Mouse (Mus musculus): ENCODE results near the gene Imp3. TPM values are rescaled to one million over a fixed set of nuclear protein-coding genes. Genes with fewer than 3 reads are reported as not detected.
A peak's percentile ranks its signal among the peaks of the same experiment; 100 is the strongest.

The Imp3 gene
- polyA plus RNA-seq, 1 experiment from 2014 or later, result 73.7 TPM

GRCm38 (mm10) chr9:56923841-56924650 is 13.2 kb upstream of the Imp3 start:
- WGBS, result 70% methylated on average over 8 of the region's 8 CpGs
- no peak for ATAC-seq (ENCODE audit: low FRiP score)
- no peak overlapping the region for H3K27ac ChIP-seq (replicated peaks)
- H3K9ac ChIP-seq (replicated peaks), result no peak overlapping the region
- H3K4me3 ChIP-seq (replicated peaks), result peak overlapping the region; percentile 17; the same call in 1 of the 2 replicates
- peaks cover 49% of the 10 kb centered on the region for H3K4me1 ChIP-seq
- no peaks in the 10 kb centered on the region for H3K36me3 ChIP-seq
- H3K4me2 ChIP-seq, result peak overlapping the region; percentile 98
- H3K9me3 ChIP-seq (replicated peaks), result no peaks in the 10 kb centered on the region
- 0 out of 2 replicates have a peak, but pooled peaks cover 2% of the 10 kb centered on the region for H3K27me3 ChIP-seq (replicated peaks)

- Histone ChIP-seq H3K9ac (replicated peaks) (no peak overlapping the region), H3K27me3 (replicated peaks) (peaks cover 7% of the 10 kb centered on the region; the same call in 1 of the 2 replicates), H3K9me3 (replicated peaks) (no peaks in the 10 kb centered on the region), H3K36me3 (no peaks in the 10 kb centered on the region), H3K4me2 (peak overlapping the region; percentile 98), H3K4me3 (replicated peaks) (peak overlapping the region; percentile 17; the same call in 1 of the 2 replicates), H3K27ac (replicated peaks) (no peak overlapping the region), H3K4me1 (peaks cover 49% of the 10 kb centered on the region)
- ATAC-seq (ENCODE audit: low FRiP score), result peak; percentile 33; the same call in 1 of the 2 replicates
- WGBS, result 18% methylated on average over 7 of the region's 7 CpGs
These were observed 12.6 kb upstream of the Imp3 start for GRCm38 (mm10) chr9:56924651-56925027.

- H3K4me1 ChIP-seq, result peaks cover 49% of the 10 kb centered on the region
- peaks cover 7% of the 10 kb centered on the region; the same call in 1 of the 2 replicates for H3K27me3 ChIP-seq (replicated peaks)
- H3K36me3 ChIP-seq, result no peaks in the 10 kb centered on the region
- no peak overlapping the region for H3K27ac ChIP-seq (replicated peaks)
- no peak overlapping the region for H3K9ac ChIP-seq (replicated peaks)
- H3K9me3 ChIP-seq (replicated peaks), result no peaks in the 10 kb centered on the region
- ATAC-seq (ENCODE audit: low FRiP score), result no peak
- peak overlapping the region; percentile 98 for H3K4me2 ChIP-seq
- WGBS, result 84% methylated on average over 26 of the region's 26 CpGs
- H3K4me3 ChIP-seq (replicated peaks), result peak overlapping the region; percentile 17; the same call in 1 of the 2 replicates
These were observed 11.8 kb upstream of the Imp3 start for GRCm38 (mm10) chr9:56925291-56926024.

- Histone ChIP-seq H3K4me3 (replicated peaks) (no peak overlapping the region), H3K4me1 (peaks cover 49% of the 10 kb centered on the region), H3K9ac (replicated peaks) (no peak overlapping the region), H3K27me3 (replicated peaks) (peaks cover 7% of the 10 kb centered on the region; the same call in 1 of the 2 replicates), H3K36me3 (no peaks in the 10 kb centered on the region), H3K9me3 (replicated peaks) (no peaks in the 10 kb centered on the region), H3K27ac (replicated peaks) (no peak overlapping the region), H3K4me2 (peak overlapping the region; percentile 98; the same call in 1 of the 2 replicates)
- 98% methylated on average over 10 of the region's 10 CpGs for WGBS
- no peak for ATAC-seq (ENCODE audit: low FRiP score)
These were observed 11.3 kb upstream of the Imp3 start for GRCm38 (mm10) chr9:56926025-56926360.

- Histone ChIP-seq H3K9me3 (replicated peaks) (no peaks in the 10 kb centered on the region), H3K9ac (replicated peaks) (0 out of 2 replicates have a peak overlapping the region, but pooled peaks have one; percentile 55), H3K4me2 (peak overlapping the region; percentile 98), H3K27me3 (replicated peaks) (peaks cover 7% of the 10 kb centered on the region; the same call in 1 of the 2 replicates), H3K27ac (replicated peaks) (no peak overlapping the region), H3K4me3 (replicated peaks) (peak overlapping the region; percentile 62; the same call in 1 of the 2 replicates), H3K36me3 (no peaks in the 10 kb centered on the region), H3K4me1 (peaks cover 49% of the 10 kb centered on the region)
- WGBS, result 85% methylated on average over 10 of the region's 10 CpGs
- ATAC-seq (ENCODE audit: low FRiP score), result no peak
These were observed 10.9 kb upstream of the Imp3 start for GRCm38 (mm10) chr9:56926387-56926786.

GRCm38 (mm10) chr9:56927191-56928012 is 9.9 kb upstream of the Imp3 start:
- H3K4me2 ChIP-seq, result peak overlapping the region; percentile 98
- peak; percentile 49; the same call in 1 of the 2 replicates for ATAC-seq (ENCODE audit: low FRiP score)
- under 1% methylated on average over 35 of the region's 35 CpGs for WGBS
- peak overlapping the region; percentile 55 for H3K9ac ChIP-seq (replicated peaks)
- no peaks in the 10 kb centered on the region for H3K9me3 ChIP-seq (replicated peaks)
- H3K36me3 ChIP-seq, result no peaks in the 10 kb centered on the region
- peaks cover 7% of the 10 kb centered on the region; the same call in 1 of the 2 replicates for H3K27me3 ChIP-seq (replicated peaks)
- peak overlapping the region; percentile 87 for H3K27ac ChIP-seq (replicated peaks)
- peaks cover 49% of the 10 kb centered on the region for H3K4me1 ChIP-seq
- H3K4me3 ChIP-seq (replicated peaks), result peak overlapping the region; percentile 62

- peak; percentile 78 for ATAC-seq (ENCODE audit: low FRiP score)
- Histone ChIP-seq H3K27ac (replicated peaks) (peak within 1 kb of the TSS; percentile 87), H3K36me3 (no peaks in the 10 kb centered on the region), H3K9ac (replicated peaks) (peak within 1 kb of the TSS; percentile 55), H3K9me3 (replicated peaks) (no peaks in the 10 kb centered on the region), H3K4me2 (peak within 1 kb of the TSS; percentile 98), H3K4me3 (replicated peaks) (peak within 1 kb of the TSS; percentile 62), H3K4me1 (peaks cover 49% of the 10 kb centered on the region), H3K27me3 (replicated peaks) (peaks cover 7% of the 10 kb centered on the region; the same call in 1 of the 2 replicates)
- under 1% methylated on average over 48 of the region's 50 CpGs for WGBS
These were observed 9.0 kb upstream of the Imp3 start, which contains the start of gene Snx33 for GRCm38 (mm10) chr9:56928041-56928811. Snx33 (minus strand) TSS chr9:56928371.

GRCm38 (mm10) chr9:56929496-56929895 is 7.8 kb upstream of the Imp3 start:
- Histone ChIP-seq H3K4me1 (peaks cover 41% of the 10 kb centered on the region), H3K36me3 (no peaks in the 10 kb centered on the region)
- WGBS, result 68% methylated on average over 4 of the region's 4 CpGs

GRCm38 (mm10) chr9:56930556-56930955 is 6.7 kb upstream of the Imp3 start:
- WGBS, result 82% methylated on average over 1 of the region's 1 CpGs
- no peak overlapping the region for H3K9ac ChIP-seq (replicated peaks)

More at GRCm38 (mm10) chr9:56929496-56929895, 7.8 kb upstream of the Imp3 start:
- no peak overlapping the region for H3K27ac ChIP-seq (replicated peaks)
- no peak overlapping the region for H3K4me2 ChIP-seq
- H3K9me3 ChIP-seq (replicated peaks), result no peaks in the 10 kb centered on the region
- no peak overlapping the region for H3K9ac ChIP-seq (replicated peaks)
- peaks cover 7% of the 10 kb centered on the region; the same call in 1 of the 2 replicates for H3K27me3 ChIP-seq (replicated peaks)
- ATAC-seq (ENCODE audit: low FRiP score), result no peak
- H3K4me3 ChIP-seq (replicated peaks), result no peak overlapping the region

GRCm38 (mm10) chr9:56936861-56937222 is 433 bp upstream of the Imp3 start:
- peak overlapping the region; percentile 94 for H3K4me3 ChIP-seq (replicated peaks)
- H3K4me2 ChIP-seq, result peak overlapping the region; percentile 85
- H3K27me3 ChIP-seq (replicated peaks), result no peaks in the 10 kb centered on the region
- H3K4me1 ChIP-seq, result peaks cover 27% of the 10 kb centered on the region
- H3K9me3 ChIP-seq (replicated peaks), result no peaks in the 10 kb centered on the region
- no peaks in the 10 kb centered on the region for H3K36me3 ChIP-seq
- 22% methylated on average over 6 of the region's 6 CpGs for WGBS
- ATAC-seq (ENCODE audit: low FRiP score), result no peak
- H3K27ac ChIP-seq (replicated peaks), result peak overlapping the region; percentile 63
- H3K9ac ChIP-seq (replicated peaks), result peak overlapping the region; percentile 29; the same call in 1 of the 2 replicates

More at GRCm38 (mm10) chr9:56930556-56930955, 6.7 kb upstream of the Imp3 start:
- Histone ChIP-seq H3K9me3 (replicated peaks) (no peaks in the 10 kb centered on the region), H3K4me2 (no peak overlapping the region), H3K4me3 (replicated peaks) (no peak overlapping the region), H3K27ac (replicated peaks) (no peak overlapping the region), H3K36me3 (no peaks in the 10 kb centered on the region), H3K27me3 (replicated peaks) (peaks cover 7% of the 10 kb centered on the region; the same call in 1 of the 2 replicates), H3K4me1 (peaks cover 30% of the 10 kb centered on the region)
- no peak for ATAC-seq (ENCODE audit: low FRiP score)

All from neural tube, embryonic 15.5 days (tissue).